Mouse (Mus musculus) lung, adult 2 months (tissue): Measurements from ENCODE around the gene Tmem274. TPM values are rescaled to one million over a fixed set of nuclear protein-coding genes. Genes with fewer than 3 reads are reported as not detected.

Experiments used
- DNase-seq: peaks from one replicate; pipeline ENCODE4 v3.0.0; 2022
- H3K4me1 ChIP-seq: fragments of 200-500 bp; 2 replicates; pipeline ENCODE4 v1.6.1; 2011; ENCODE audit warnings: low read length; ENCODE audit not compliant: control insufficient read depth, insufficient read depth
- H3K4me3 ChIP-seq: fragments of 200-500 bp; replicated peaks from 2 replicates; pipeline ENCODE3; 2011; ENCODE audit warnings: low read depth, mild to moderate bottlenecking, control low read depth, low read length; ENCODE audit errors: extremely low read depth
- CTCF ChIP-seq: fragments of 200-500 bp; IDR thresholded peaks from 2 replicates; pipeline ENCODE4 v1.5.1; 2011; ENCODE audit warnings: mild to moderate bottlenecking, low read length, control low read depth; ENCODE audit not compliant: insufficient read depth
- POLR2A ChIP-seq: fragments of 200-500 bp; IDR thresholded peaks from 2 replicates; pipeline ENCODE4 v1.6.1; 2011; ENCODE audit warnings: low read depth, mild to moderate bottlenecking, control low read depth, low read length, borderline replicate concordance; ENCODE audit errors: extremely low read depth
- WGBS: fragments of 180-500 bp; shearing (Covaris S2); methylation state at CpG from one replicate; pipeline ENCODE4 v1.1.7; 2018; 5-methylcytosine and 5-hydroxymethylcytosine counted together
- polyA plus RNA-seq: library from polyadenylated mRNA; depleted of rRNA; stranded (reverse); fragments of >200 nt; gene quantifications from 2 replicates; pipeline ENCODE4 v1.2.3, GENCODE M21; 2012

Tmem274 gene
- polyA plus RNA-seq, 1 experiment = not detected

GRCm38 (mm10) chr4:149498901-149499300, 21.7 kb downstream of the Tmem274 start:
- DNase-seq = no peak
- no peak for TF ChIP-seq POLR2A
- no peak for TF ChIP-seq CTCF
- WGBS = 69% methylated on average over 8 of the region's 8 CpGs
- H3K4me3 ChIP-seq = no peak overlapping the region
- no peaks in the 10 kb centered on the region for H3K4me1 ChIP-seq

- 62% methylated on average over 5 of the region's 5 CpGs for WGBS
- H3K4me1 ChIP-seq = no peaks in the 10 kb centered on the region
- H3K4me3 ChIP-seq = no peak overlapping the region
- no peak for TF ChIP-seq CTCF
- no peak for TF ChIP-seq POLR2A
- no peak for DNase-seq
Observed at GRCm38 (mm10) chr4:149499790-149500189, 22.6 kb downstream of the Tmem274 start.

GRCm38 (mm10) chr4:149504363-149504762, 27.2 kb downstream of the Tmem274 start:
- Histone ChIP-seq H3K4me1 (no peaks in the 10 kb centered on the region), H3K4me3 (no peak overlapping the region)
- 76% methylated on average over 5 of the region's 5 CpGs for WGBS
- TF ChIP-seq POLR2A (no peak), CTCF (no peak)
- no peak for DNase-seq

GRCm38 (mm10) chr4:149504858-149505257, 27.7 kb downstream of the Tmem274 start:
- Histone ChIP-seq H3K4me1 (no peaks in the 10 kb centered on the region), H3K4me3 (no peak overlapping the region)
- WGBS = 30% methylated on average over 3 of the region's 3 CpGs
- DNase-seq = no peak
- TF ChIP-seq CTCF = no peak
- no peak for TF ChIP-seq POLR2A

GRCm38 (mm10) chr4:149505261-149505967, 28.2 kb downstream of the Tmem274 start:
- no peak for TF ChIP-seq CTCF
- no peak for TF ChIP-seq POLR2A
- no peak for DNase-seq
- Histone ChIP-seq H3K4me3 (no peak overlapping the region), H3K4me1 (no peaks in the 10 kb centered on the region)
- WGBS = 63% methylated on average over 15 of the region's 15 CpGs

GRCm38 (mm10) chr4:149506904-149507303, 29.7 kb downstream of the Tmem274 start:
- TF ChIP-seq CTCF = no peak
- WGBS = 54% methylated on average over 3 of the region's 3 CpGs

GRCm38 (mm10) chr4:149511221-149511646, 34.1 kb downstream of the Tmem274 start:
- no peak for DNase-seq
- TF ChIP-seq POLR2A (no peak), CTCF (no peak)
- Histone ChIP-seq H3K4me3 (no peak overlapping the region), H3K4me1 (no peaks in the 10 kb centered on the region; the same call in 1 of the 2 replicates)
- WGBS = 36% methylated on average over 6 of the region's 6 CpGs

More at GRCm38 (mm10) chr4:149506904-149507303, 29.7 kb downstream of the Tmem274 start:
- DNase-seq = no peak
- no peaks in the 10 kb centered on the region; the same call in 1 of the 2 replicates for H3K4me1 ChIP-seq
- no peak overlapping the region for H3K4me3 ChIP-seq

GRCm38 (mm10) chr4:149512072-149512471, 34.9 kb downstream of the Tmem274 start:
- Histone ChIP-seq H3K4me1 (no peaks in the 10 kb centered on the region; the same call in 1 of the 2 replicates), H3K4me3 (no peak overlapping the region)
- TF ChIP-seq POLR2A = no peak
- no peak for TF ChIP-seq CTCF
- 63% methylated on average over 7 of the region's 7 CpGs for WGBS
- no peak for DNase-seq

- no peak for TF ChIP-seq POLR2A
- TF ChIP-seq CTCF = no peak
- WGBS = 87% methylated on average over 5 of the region's 5 CpGs
- peaks cover 5% of the 10 kb centered on the region for H3K4me1 ChIP-seq
- DNase-seq = no peak
- no peak overlapping the region for H3K4me3 ChIP-seq
Observed at GRCm38 (mm10) chr4:149515706-149516105, 38.5 kb downstream of the Tmem274 start.

- TF ChIP-seq CTCF (no peak), POLR2A (no peak)
- Histone ChIP-seq H3K4me1 (peaks cover 5% of the 10 kb centered on the region), H3K4me3 (peak within 1 kb of the TSS; percentile 70)
- 1% methylated on average over 41 of the region's 46 CpGs for WGBS
- peak; percentile 96 for DNase-seq
Observed at GRCm38 (mm10) chr4:149517868-149518340, 40.7 kb downstream of the Tmem274 start, which contains the start of gene Ctnnbip1. Gene Ctnnbip1, plus strand, starts transcription at chr4:149518236.
